Mouse (Mus musculus) lung, embryonic 14.5 days (tissue): ENCODE data around the gene Tnk1. TPM values are rescaled to one million over a fixed set of nuclear protein-coding genes. Genes with fewer than 3 reads are reported as not detected.
A peak's percentile ranks its signal among the peaks of the same experiment; 100 is the strongest.

Experiments
- ATAC-seq: fragments of 200-750 bp; cut with Nextera tagmentation; 2 replicates; pipeline ENCODE4 v1.8.0; 2017; ENCODE audit warnings: mild to moderate bottlenecking, moderate TSS enrichment, moderate library complexity; ENCODE audit not compliant: insufficient read depth
- DNase-seq: peaks from one replicate; pipeline ENCODE4 v3.0.0-alpha.2; 2015
- H3K27ac ChIP-seq: fragments of 300-500 bp; sonication (generic); 2 replicates; pipeline ENCODE4 v1.5.1; 2014; ENCODE audit warnings: low read depth, mild to moderate bottlenecking, moderate library complexity
- H3K27me3 ChIP-seq: fragments of 300-500 bp; sonication (generic); 2 replicates; pipeline ENCODE4 v1.6.1; 2014; ENCODE audit warnings: low read length, control low read depth; ENCODE audit not compliant: insufficient read depth
- H3K36me3 ChIP-seq: fragments of 300-500 bp; sonication (generic); 2 replicates; pipeline ENCODE4 v1.6.1; 2014; ENCODE audit warnings: control low read depth; ENCODE audit not compliant: insufficient read depth
- H3K4me1 ChIP-seq: fragments of 300-500 bp; sonication (generic); 2 replicates; pipeline ENCODE4 v1.6.1; 2014; ENCODE audit warnings: antibody characterized with exemption, control low read depth; ENCODE audit not compliant: insufficient read depth
- H3K4me2 ChIP-seq: fragments of 300-500 bp; sonication (generic); 2 replicates; pipeline ENCODE4 v1.6.1; 2014; ENCODE audit warnings: mild to moderate bottlenecking
- H3K4me3 ChIP-seq: fragments of 300-500 bp; sonication (generic); 2 replicates; pipeline ENCODE4 v1.5.1; 2014; ENCODE audit warnings: low read depth, low read length
- H3K9ac ChIP-seq: fragments of 300-500 bp; sonication (generic); 2 replicates; pipeline ENCODE4 v1.6.1; 2014
- H3K9me3 ChIP-seq: fragments of 300-500 bp; sonication (generic); 2 replicates; pipeline ENCODE4 v1.6.1; 2016; ENCODE audit warnings: low read depth, low read length, control low read depth
- CTCF ChIP-seq: IDR thresholded peaks from 2 replicates; pipeline ENCODE4 v1.5.1; 2016; ENCODE audit warnings: antibody characterized with exemption, low read depth
- WGBS: fragments of 180-500 bp; shearing (Covaris S2); extraction: QIAGEN DNeasy Blood & Tissue Kit; methylation state at CpG from one replicate; pipeline ENCODE4 v1.1.7; 2014; 5-methylcytosine and 5-hydroxymethylcytosine counted together
- polyA plus RNA-seq: library from polyadenylated mRNA; unstranded; fragments of >200 nt; fragmentation: Nextera tagmentation; extraction: Ambion mirVana; gene quantifications from 2 replicates; pipeline ENCODE4 v1.2.1, GENCODE M21; 2014

Tnk1 gene
- polyA plus RNA-seq, 1 experiment from 2014 or later: 6.1 TPM

DNA sequence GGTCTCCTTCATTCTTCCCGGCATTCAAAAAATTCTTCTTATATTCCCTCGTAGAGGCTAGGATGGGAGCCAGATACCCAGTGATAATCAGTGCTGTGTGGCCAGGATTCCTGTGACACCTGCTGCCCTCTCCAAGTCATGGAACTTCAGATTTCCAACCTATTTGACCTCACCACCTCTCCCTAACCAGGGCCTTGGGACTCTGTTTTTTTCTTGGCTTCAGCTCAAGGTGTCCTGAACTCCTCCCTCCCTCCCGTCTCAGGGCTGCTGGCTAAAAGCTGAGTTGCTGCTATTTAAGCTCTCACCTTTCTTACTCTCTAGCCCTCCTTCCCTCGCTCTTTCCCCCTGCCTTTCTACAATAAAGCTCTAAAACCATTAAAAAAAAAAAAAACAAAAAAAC is 41.3 kb upstream of the Tnk1 start:
- peak; percentile 47 for DNase-seq
- 0 out of 2 replicates have a peak, but pooled peaks cover 5% of the 10 kb centered on the region for H3K4me1 ChIP-seq
- peak overlapping the region; percentile 12; the same call in 1 of the 2 replicates for H3K27ac ChIP-seq
- H3K4me3 ChIP-seq: peak overlapping the region; percentile 84
- WGBS: 16% methylated on average over 4 of the region's 4 CpGs
- H3K4me2 ChIP-seq: peak overlapping the region; percentile 99
- peaks cover 15% of the 10 kb centered on the region for H3K36me3 ChIP-seq
- no peak for TF ChIP-seq CTCF
- H3K9me3 ChIP-seq: no peaks in the 10 kb centered on the region
- ATAC-seq: no peak
- peak overlapping the region; percentile 89 for H3K9ac ChIP-seq
- no peaks in the 10 kb centered on the region for H3K27me3 ChIP-seq

GRCm38 (mm10) chr11:69895291-69895690 is 36.8 kb upstream of the Tnk1 start, which contains the start of gene Acap1:
Gene Acap1 (minus strand): TSS chr11:69895539.
- no peak for TF ChIP-seq CTCF
- Histone ChIP-seq H3K9me3 (no peaks in the 10 kb centered on the region), H3K36me3 (no peaks in the 10 kb centered on the region), H3K4me2 (no peak within 1 kb of the TSS), H3K27me3 (no peaks in the 10 kb centered on the region), H3K4me3 (no peak within 1 kb of the TSS), H3K27ac (no peak within 1 kb of the TSS), H3K4me1 (0 out of 2 replicates have a peak, but pooled peaks cover 8% of the 10 kb centered on the region), H3K9ac (no peak within 1 kb of the TSS)
- WGBS: 60% methylated on average over 4 of the region's 4 CpGs
- DNase-seq (no peak), ATAC-seq (no peak)

GRCm38 (mm10) chr11:69894671-69895070 is 36.1 kb upstream of the Tnk1 start:
- Histone ChIP-seq H3K9ac (no peak overlapping the region), H3K27ac (no peak overlapping the region), H3K9me3 (no peaks in the 10 kb centered on the region), H3K4me2 (no peak overlapping the region), H3K36me3 (no peaks in the 10 kb centered on the region), H3K4me1 (0 out of 2 replicates have a peak, but pooled peaks cover 5% of the 10 kb centered on the region), H3K27me3 (no peaks in the 10 kb centered on the region), H3K4me3 (no peak overlapping the region)
- 75% methylated on average over 5 of the region's 5 CpGs for WGBS
- ATAC-seq (no peak), DNase-seq (no peak)
- TF ChIP-seq CTCF: no peak

GRCm38 (mm10) chr11:69891482-69891881 is 33.0 kb upstream of the Tnk1 start:
- Histone ChIP-seq H3K27ac (no peak overlapping the region), H3K27me3 (no peaks in the 10 kb centered on the region), H3K4me1 (0 out of 2 replicates have a peak, but pooled peaks cover 4% of the 10 kb centered on the region), H3K4me3 (no peak overlapping the region), H3K9me3 (no peaks in the 10 kb centered on the region), H3K36me3 (no peaks in the 10 kb centered on the region), H3K9ac (no peak overlapping the region), H3K4me2 (no peak overlapping the region)
- 41% methylated on average over 4 of the region's 4 CpGs for WGBS
- TF ChIP-seq CTCF: no peak
- DNase-seq (peak; percentile 48), ATAC-seq (no peak)

DNA sequence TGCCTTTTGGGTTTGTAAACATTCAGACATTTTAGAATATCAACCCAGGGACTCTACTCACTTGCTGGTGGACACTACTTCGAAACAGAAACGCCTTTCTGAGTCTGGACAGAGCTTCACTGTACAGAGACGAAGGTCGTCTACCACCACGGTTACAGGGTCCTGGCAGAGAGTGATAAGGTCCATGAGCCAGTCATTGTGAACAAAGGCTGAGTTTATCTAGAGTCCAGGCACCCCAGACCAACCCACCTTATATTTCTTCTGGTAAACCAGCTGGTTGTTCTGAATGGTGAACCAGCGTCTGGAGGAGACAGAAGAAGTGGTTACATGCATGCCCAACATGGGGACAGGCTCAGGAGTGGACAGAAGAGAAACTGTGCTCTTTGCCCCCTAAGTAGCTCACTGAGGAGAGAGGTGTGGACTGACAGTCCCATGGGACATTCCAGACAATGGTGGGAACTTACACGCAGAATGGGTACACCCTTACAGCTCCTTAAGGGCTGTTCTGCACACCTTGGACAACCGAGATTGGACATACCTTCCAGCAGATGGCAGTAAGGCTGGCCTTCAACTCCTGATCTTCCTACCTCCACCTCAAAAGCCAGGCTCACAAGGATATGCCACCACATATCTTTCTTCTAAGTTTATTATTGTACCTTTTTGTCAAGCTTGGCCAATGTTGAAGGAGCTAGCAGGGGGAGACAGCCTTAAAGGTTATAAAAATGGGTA is 28.5 kb upstream of the Tnk1 start:
- no peaks in the 10 kb centered on the region for H3K9me3 ChIP-seq
- no peak overlapping the region for H3K27ac ChIP-seq
- H3K4me2 ChIP-seq: no peak overlapping the region
- H3K4me3 ChIP-seq: no peak overlapping the region
- no peak overlapping the region for H3K9ac ChIP-seq
- no peak for ATAC-seq
- H3K36me3 ChIP-seq: no peaks in the 10 kb centered on the region
- 67% methylated on average over 8 of the region's 8 CpGs for WGBS
- H3K4me1 ChIP-seq: peaks cover 7% of the 10 kb centered on the region; the same call in 1 of the 2 replicates
- TF ChIP-seq CTCF: peak; percentile 62
- no peaks in the 10 kb centered on the region for H3K27me3 ChIP-seq
- peak; percentile 26 for DNase-seq

DNA sequence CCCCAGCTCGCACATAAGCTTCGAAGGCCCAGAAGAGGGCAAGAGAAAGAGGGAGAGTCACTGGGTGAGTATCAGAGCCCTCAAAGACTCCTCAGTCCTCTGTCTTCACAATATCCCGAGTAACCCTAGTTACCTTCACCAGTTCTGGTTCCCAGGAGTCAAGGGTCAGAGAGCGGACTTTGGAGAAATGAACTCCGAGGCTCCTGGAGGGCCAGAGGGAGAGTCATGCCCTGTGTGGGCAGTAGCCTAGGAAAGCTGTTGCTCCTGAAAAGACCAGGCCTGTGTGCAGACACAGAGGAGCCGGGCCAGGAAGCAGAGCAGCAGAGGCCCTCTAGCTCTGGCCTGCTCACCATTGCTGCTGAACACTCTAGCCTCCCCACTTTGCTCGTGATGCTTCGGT is 26.1 kb upstream of the Tnk1 start:
- ATAC-seq (no peak), DNase-seq (no peak)
- H3K4me1 ChIP-seq: peaks cover 12% of the 10 kb centered on the region
- H3K9me3 ChIP-seq: no peaks in the 10 kb centered on the region
- TF ChIP-seq CTCF: no peak
- H3K4me2 ChIP-seq: peak overlapping the region; percentile 36; the same call in 1 of the 2 replicates
- H3K9ac ChIP-seq: no peak overlapping the region; the same call in 1 of the 2 replicates
- no peaks in the 10 kb centered on the region for H3K27me3 ChIP-seq
- WGBS: 74% methylated on average over 8 of the region's 8 CpGs
- H3K36me3 ChIP-seq: no peaks in the 10 kb centered on the region
- no peak overlapping the region; the same call in 1 of the 2 replicates for H3K27ac ChIP-seq
- no peak overlapping the region for H3K4me3 ChIP-seq

DNA sequence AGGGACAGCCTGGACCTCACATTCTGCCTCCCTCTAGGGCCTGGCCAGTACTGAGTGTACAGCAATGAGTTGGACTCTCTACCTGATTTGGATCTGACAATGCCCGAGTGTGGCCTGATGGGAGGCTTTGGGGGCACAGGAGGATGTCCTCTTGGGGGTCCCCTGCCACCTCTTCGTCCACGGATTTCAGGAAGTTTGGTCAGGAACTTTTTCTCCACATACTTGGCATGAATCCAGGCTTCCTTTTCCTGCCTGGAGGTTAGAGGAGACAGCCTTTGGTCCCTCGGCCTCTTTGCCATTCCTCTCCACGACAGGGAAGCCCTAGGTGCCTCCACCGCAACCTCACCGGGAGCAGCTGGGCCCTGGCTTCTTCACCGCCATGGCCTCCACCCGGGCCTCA is 25.7 kb upstream of the Tnk1 start:
- Histone ChIP-seq H3K4me2 (peak overlapping the region; percentile 36; the same call in 1 of the 2 replicates), H3K4me3 (no peak overlapping the region), H3K36me3 (no peaks in the 10 kb centered on the region), H3K9me3 (no peaks in the 10 kb centered on the region), H3K27me3 (no peaks in the 10 kb centered on the region), H3K9ac (no peak overlapping the region; the same call in 1 of the 2 replicates), H3K27ac (no peak overlapping the region; the same call in 1 of the 2 replicates), H3K4me1 (peaks cover 15% of the 10 kb centered on the region)
- DNase-seq (peak; percentile 44), ATAC-seq (no peak)
- no peak for TF ChIP-seq CTCF
- 45% methylated on average over 9 of the region's 9 CpGs for WGBS
